Mouse (Mus musculus) brain, embryonic 14.5 days (tissue): ENCODE measurements around the gene Mapk8ip1.

Experiments
- CTCF ChIP-seq: fragments of 200-500 bp; IDR thresholded peaks from 2 replicates; pipeline ENCODE4 v1.5.1; 2012; ENCODE audit warnings: inconsistent platforms, mild to moderate bottlenecking, moderate library complexity, borderline replicate concordance; ENCODE audit not compliant: insufficient read depth, insufficient read length; ENCODE audit errors: extremely low read depth
- POLR2A ChIP-seq: fragments of 200-500 bp; IDR thresholded peaks from 2 replicates; pipeline ENCODE4 v1.6.1; 2012; ENCODE audit warnings: mild to moderate bottlenecking, inconsistent platforms, borderline replicate concordance; ENCODE audit not compliant: poor library complexity, insufficient read depth, insufficient read length, severe bottlenecking; ENCODE audit errors: extremely low read depth

- TF ChIP-seq CTCF (no peak), POLR2A (no peak)
These were observed 30.6 kb upstream of the Mapk8ip1 start for GRCm38 (mm10) chr2:92431611-92432179.
